Mouse (Mus musculus) testis, adult 2 months (tissue): ENCODE measurements around the gene Uggt1.

ENCODE experiments used
- CTCF ChIP-seq: fragments of 200-500 bp; IDR thresholded peaks from 2 replicates; pipeline ENCODE4 v1.5.1; 2012; ENCODE audit warnings: low read depth, mild to moderate bottlenecking, inconsistent platforms, low read length, moderate library complexity; ENCODE audit not compliant: control insufficient read depth, insufficient read depth, insufficient replicate concordance
- POLR2A ChIP-seq: fragments of 200-500 bp; IDR thresholded peaks from 2 replicates; pipeline ENCODE4 v1.6.1; 2012; ENCODE audit warnings: low read depth, mild to moderate bottlenecking, inconsistent platforms, low read length, moderate library complexity; ENCODE audit not compliant: control insufficient read depth

DNA sequence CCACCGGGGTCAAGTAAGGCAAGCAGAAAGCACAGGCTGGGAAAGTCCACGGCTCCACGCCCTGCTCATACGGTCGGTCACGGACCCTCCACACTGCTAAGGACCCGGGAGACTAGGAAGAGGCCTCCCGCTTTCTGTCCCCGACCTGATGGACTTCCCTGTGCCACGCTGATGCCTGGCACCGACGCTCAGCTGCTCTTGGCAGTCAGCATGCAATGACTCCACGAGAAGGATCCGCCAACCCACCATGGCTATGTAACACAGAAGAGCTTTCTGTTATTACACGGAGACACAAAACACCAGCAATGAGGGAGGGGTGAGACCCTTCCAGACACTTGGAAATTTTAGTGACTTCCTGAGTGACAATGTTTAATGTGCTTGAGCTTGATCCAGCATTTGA lies 104.2 kb downstream of the Uggt1 start:
- TF ChIP-seq CTCF (no peak), POLR2A (no peak)
